Mouse (Mus musculus): ENCODE results near the gene E2f4. TPM values are rescaled to one million over a fixed set of nuclear protein-coding genes. Genes with fewer than 3 reads are reported as not detected.

Gene E2f4
- polyA plus RNA-seq, 1 experiment from 2014 or later, result 43.5 TPM

- Histone ChIP-seq H3K36me3 (replicated peaks; ENCODE audit: control insufficient read depth, insufficient read depth) (peaks cover 42% of the 10 kb centered on the region), H3K27me3 (ENCODE audit: control insufficient read depth, insufficient read depth, low read length) (no peaks in the 10 kb centered on the region), H3K9ac (peak overlapping the region; percentile 91), H3K9me3 (ENCODE audit: control insufficient read depth, low read length) (no peaks in the 10 kb centered on the region), H3K4me3 (replicated peaks; ENCODE audit: low read length) (peak overlapping the region; percentile 91), H3K4me2 (replicated peaks) (peak overlapping the region; percentile 86), H3K4me1 (replicated peaks; ENCODE audit: control insufficient read depth, insufficient read depth, low read length) (peaks cover 17% of the 10 kb centered on the region), H3K27ac (no peak overlapping the region)
- DNase-seq (ENCODE audit: low spot score) (no peak), ATAC-seq (ENCODE audit: low FRiP score) (no peak)
- 65% methylated on average over 18 of the region's 18 CpGs for WGBS
These were observed 1.1 kb downstream of the E2f4 start for GRCm38 (mm10) chr8:105298351-105299252.

DNA sequence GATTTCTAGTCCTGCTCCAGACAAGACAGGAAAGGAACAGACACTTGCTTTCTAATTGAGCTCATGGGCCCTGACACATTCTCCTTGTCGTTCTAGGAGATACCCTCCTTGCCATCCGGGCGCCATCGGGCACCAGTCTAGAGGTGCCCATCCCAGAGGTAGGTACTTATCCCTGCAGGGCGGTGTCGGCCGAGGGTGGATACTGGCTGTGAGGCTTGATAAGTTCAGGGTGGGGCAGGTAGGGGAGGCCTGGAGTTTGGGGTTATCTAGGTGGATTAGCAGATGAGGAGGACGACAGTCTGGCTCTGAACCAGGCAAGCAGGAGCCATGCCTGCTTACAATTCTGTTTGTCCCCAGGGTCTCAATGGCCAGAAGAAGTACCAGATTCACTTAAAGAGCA is 2.5 kb downstream of the E2f4 start:
- Histone ChIP-seq H3K9ac (no peak overlapping the region), H3K4me3 (replicated peaks; ENCODE audit: low read length) (no peak overlapping the region), H3K27ac (no peak overlapping the region), H3K27me3 (ENCODE audit: control insufficient read depth, insufficient read depth, low read length) (no peaks in the 10 kb centered on the region), H3K9me3 (ENCODE audit: control insufficient read depth, low read length) (no peaks in the 10 kb centered on the region), H3K4me1 (replicated peaks; ENCODE audit: control insufficient read depth, insufficient read depth, low read length) (peaks cover 17% of the 10 kb centered on the region), H3K4me2 (replicated peaks) (no peak overlapping the region), H3K36me3 (replicated peaks; ENCODE audit: control insufficient read depth, insufficient read depth) (peaks cover 56% of the 10 kb centered on the region)
- WGBS, result 96% methylated on average over 8 of the region's 8 CpGs
- ATAC-seq (ENCODE audit: low FRiP score) (no peak), DNase-seq (ENCODE audit: low spot score) (no peak)

DNA sequence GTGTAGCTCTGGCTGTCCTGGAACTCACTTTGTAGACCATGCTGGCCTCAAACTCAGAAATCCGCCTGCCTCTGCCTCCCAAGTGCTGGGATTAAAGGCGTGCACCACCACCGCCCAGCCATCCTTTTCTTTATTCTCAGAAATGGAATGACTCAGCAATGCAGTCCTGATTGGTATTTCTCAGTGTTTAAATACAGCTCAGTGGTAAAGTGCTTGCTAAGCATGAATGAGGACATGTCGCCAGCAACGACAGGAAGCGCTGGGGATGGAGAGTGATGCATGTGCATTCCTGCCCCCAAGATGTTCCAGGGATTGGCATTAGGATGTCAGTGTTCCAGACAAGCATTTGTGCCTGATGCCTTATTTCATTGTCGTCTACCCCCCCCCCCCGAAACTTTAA is 5.9 kb downstream of the E2f4 start:
- Histone ChIP-seq H3K9ac (no peak overlapping the region), H3K4me3 (replicated peaks; ENCODE audit: low read length) (no peak overlapping the region), H3K4me1 (replicated peaks; ENCODE audit: control insufficient read depth, insufficient read depth, low read length) (peaks cover 18% of the 10 kb centered on the region), H3K4me2 (replicated peaks) (no peak overlapping the region), H3K9me3 (ENCODE audit: control insufficient read depth, low read length) (no peaks in the 10 kb centered on the region), H3K36me3 (replicated peaks; ENCODE audit: control insufficient read depth, insufficient read depth) (peaks cover 77% of the 10 kb centered on the region), H3K27ac (no peak overlapping the region), H3K27me3 (ENCODE audit: control insufficient read depth, insufficient read depth, low read length) (no peaks in the 10 kb centered on the region)
- ATAC-seq (ENCODE audit: low FRiP score), result no peak
- WGBS, result 87% methylated on average over 8 of the region's 8 CpGs
- DNase-seq (ENCODE audit: low spot score), result no peak

- Histone ChIP-seq H3K4me2 (replicated peaks) (no peak overlapping the region), H3K4me1 (replicated peaks; ENCODE audit: control insufficient read depth, insufficient read depth, low read length) (peaks cover 13% of the 10 kb centered on the region), H3K9ac (no peak overlapping the region), H3K9me3 (ENCODE audit: control insufficient read depth, low read length) (no peaks in the 10 kb centered on the region), H3K27ac (no peak overlapping the region), H3K36me3 (replicated peaks; ENCODE audit: control insufficient read depth, insufficient read depth) (peaks cover 82% of the 10 kb centered on the region), H3K27me3 (ENCODE audit: control insufficient read depth, insufficient read depth, low read length) (no peaks in the 10 kb centered on the region), H3K4me3 (replicated peaks; ENCODE audit: low read length) (no peak overlapping the region)
- WGBS, result 84% methylated on average over 9 of the region's 9 CpGs
- DNase-seq (ENCODE audit: low spot score), result no peak
- ATAC-seq (ENCODE audit: low FRiP score), result no peak
These were observed 6.4 kb downstream of the E2f4 start for GRCm38 (mm10) chr8:105303874-105304273.

- Histone ChIP-seq H3K27ac (peak overlapping the region; percentile 16; the same call in 1 of the 2 replicates), H3K36me3 (replicated peaks; ENCODE audit: control insufficient read depth, insufficient read depth) (peaks cover 87% of the 10 kb centered on the region), H3K4me3 (replicated peaks; ENCODE audit: low read length) (no peak overlapping the region), H3K4me1 (replicated peaks; ENCODE audit: control insufficient read depth, insufficient read depth, low read length) (peaks cover 10% of the 10 kb centered on the region), H3K9me3 (ENCODE audit: control insufficient read depth, low read length) (no peaks in the 10 kb centered on the region), H3K4me2 (replicated peaks) (no peak overlapping the region), H3K9ac (no peak overlapping the region), H3K27me3 (ENCODE audit: control insufficient read depth, insufficient read depth, low read length) (no peaks in the 10 kb centered on the region)
- 68% methylated on average over 9 of the region's 9 CpGs for WGBS
- ATAC-seq (ENCODE audit: low FRiP score) (no peak; the same call in 1 of the 2 replicates), DNase-seq (ENCODE audit: low spot score) (no peak)
These were observed 7.1 kb downstream of the E2f4 start for GRCm38 (mm10) chr8:105304325-105305210.

- Histone ChIP-seq H3K9ac (peak within 1 kb of the TSS; percentile 13; the same call in 1 of the 2 replicates), H3K36me3 (replicated peaks; ENCODE audit: control insufficient read depth, insufficient read depth) (peaks cover 86% of the 10 kb centered on the region), H3K27me3 (ENCODE audit: control insufficient read depth, insufficient read depth, low read length) (no peaks in the 10 kb centered on the region), H3K4me2 (replicated peaks) (peak within 1 kb of the TSS; percentile 47), H3K9me3 (ENCODE audit: control insufficient read depth, low read length) (no peaks in the 10 kb centered on the region), H3K4me1 (replicated peaks; ENCODE audit: control insufficient read depth, insufficient read depth, low read length) (peaks cover 10% of the 10 kb centered on the region), H3K27ac (peak within 1 kb of the TSS; percentile 16; the same call in 1 of the 2 replicates), H3K4me3 (replicated peaks; ENCODE audit: low read length) (peak within 1 kb of the TSS; percentile 12; the same call in 1 of the 2 replicates)
- ATAC-seq (ENCODE audit: low FRiP score) (peak; percentile 45), DNase-seq (ENCODE audit: low spot score) (no peak)
- 7% methylated on average over 30 of the region's 30 CpGs for WGBS
These were observed 8.0 kb downstream of the E2f4 start, which contains the start of gene Elmo3 for GRCm38 (mm10) chr8:105305211-105306145. TSS of gene Elmo3 (plus strand) at chr8:105305601.

DNA sequence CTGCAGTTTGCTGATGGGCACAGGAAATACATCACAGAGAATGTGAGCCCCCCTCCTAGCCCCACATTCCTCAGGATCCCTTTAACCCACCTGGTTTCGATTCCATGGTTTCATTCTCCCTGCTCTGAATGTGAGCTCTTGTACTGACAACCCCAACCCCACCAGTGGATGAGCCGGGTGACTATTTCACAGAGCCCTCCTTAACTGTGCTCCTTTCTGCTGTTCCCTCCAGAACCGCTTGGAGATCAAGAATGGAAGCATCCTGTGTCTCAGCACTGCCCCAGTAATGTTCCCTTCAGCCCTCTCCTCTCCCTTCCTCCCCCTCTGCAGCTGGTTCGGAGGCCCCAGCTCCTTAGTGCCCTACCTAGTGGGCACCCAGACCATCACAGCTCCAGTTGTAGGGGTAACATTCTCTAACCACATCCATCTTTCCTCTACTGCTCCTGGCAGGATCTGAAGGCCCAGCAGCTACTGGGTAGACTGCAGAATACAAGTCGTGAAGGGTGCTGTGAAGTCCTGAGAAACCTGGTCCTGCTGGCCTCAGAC is 8.8 kb downstream of the E2f4 start:
- Histone ChIP-seq H3K36me3 (replicated peaks; ENCODE audit: control insufficient read depth, insufficient read depth) (peaks cover 84% of the 10 kb centered on the region), H3K27me3 (ENCODE audit: control insufficient read depth, insufficient read depth, low read length) (no peaks in the 10 kb centered on the region), H3K4me2 (replicated peaks) (peak overlapping the region; percentile 47), H3K27ac (no peak overlapping the region), H3K9ac (0 out of 2 replicates have a peak overlapping the region, but pooled peaks have one; percentile 13), H3K4me3 (replicated peaks; ENCODE audit: low read length) (no peak overlapping the region), H3K4me1 (replicated peaks; ENCODE audit: control insufficient read depth, insufficient read depth, low read length) (peaks cover 10% of the 10 kb centered on the region), H3K9me3 (ENCODE audit: control insufficient read depth, low read length) (no peaks in the 10 kb centered on the region)
- DNase-seq (ENCODE audit: low spot score) (no peak), ATAC-seq (ENCODE audit: low FRiP score) (no peak)
- 50% methylated on average over 5 of the region's 5 CpGs for WGBS

DNA sequence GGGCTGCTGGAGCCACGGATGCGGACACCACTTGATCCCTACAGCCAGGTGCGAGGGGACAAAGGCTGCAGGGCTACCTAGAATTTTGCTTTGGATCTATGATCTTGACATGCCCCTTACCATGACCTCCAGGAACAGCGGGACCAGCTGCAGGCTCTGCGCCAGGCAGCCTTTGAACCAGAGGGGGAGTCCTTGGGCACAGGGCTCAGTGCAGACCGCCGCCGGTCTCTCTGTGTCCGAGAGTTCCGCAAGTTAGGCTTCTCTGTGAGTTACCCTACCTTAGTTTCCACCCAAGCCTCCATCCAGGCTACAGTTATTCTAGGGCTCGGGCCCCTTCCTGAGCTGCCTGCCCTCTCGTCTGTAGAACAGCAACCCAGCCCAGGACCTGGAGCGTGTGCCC is 10.2 kb downstream of the E2f4 start:
- 96% methylated on average over 13 of the region's 13 CpGs for WGBS
- H3K4me3 ChIP-seq (replicated peaks; ENCODE audit: low read length), result no peak overlapping the region
- H3K4me2 ChIP-seq (replicated peaks), result no peak overlapping the region
- ATAC-seq (ENCODE audit: low FRiP score), result no peak
- H3K27me3 ChIP-seq (ENCODE audit: control insufficient read depth, insufficient read depth, low read length), result no peaks in the 10 kb centered on the region
- H3K36me3 ChIP-seq (replicated peaks; ENCODE audit: control insufficient read depth, insufficient read depth), result peaks cover 84% of the 10 kb centered on the region
- H3K27ac ChIP-seq, result no peak overlapping the region
- no peak for DNase-seq (ENCODE audit: low spot score)
- H3K4me1 ChIP-seq (replicated peaks; ENCODE audit: control insufficient read depth, insufficient read depth, low read length), result peaks cover 10% of the 10 kb centered on the region
- no peak overlapping the region for H3K9ac ChIP-seq
- H3K9me3 ChIP-seq (ENCODE audit: control insufficient read depth, low read length), result no peaks in the 10 kb centered on the region

Data from hindbrain, embryonic 14.5 days (tissue).